8 mouse cellular contexts compared by ENCODE assay signal in the genomic region with DNA sequence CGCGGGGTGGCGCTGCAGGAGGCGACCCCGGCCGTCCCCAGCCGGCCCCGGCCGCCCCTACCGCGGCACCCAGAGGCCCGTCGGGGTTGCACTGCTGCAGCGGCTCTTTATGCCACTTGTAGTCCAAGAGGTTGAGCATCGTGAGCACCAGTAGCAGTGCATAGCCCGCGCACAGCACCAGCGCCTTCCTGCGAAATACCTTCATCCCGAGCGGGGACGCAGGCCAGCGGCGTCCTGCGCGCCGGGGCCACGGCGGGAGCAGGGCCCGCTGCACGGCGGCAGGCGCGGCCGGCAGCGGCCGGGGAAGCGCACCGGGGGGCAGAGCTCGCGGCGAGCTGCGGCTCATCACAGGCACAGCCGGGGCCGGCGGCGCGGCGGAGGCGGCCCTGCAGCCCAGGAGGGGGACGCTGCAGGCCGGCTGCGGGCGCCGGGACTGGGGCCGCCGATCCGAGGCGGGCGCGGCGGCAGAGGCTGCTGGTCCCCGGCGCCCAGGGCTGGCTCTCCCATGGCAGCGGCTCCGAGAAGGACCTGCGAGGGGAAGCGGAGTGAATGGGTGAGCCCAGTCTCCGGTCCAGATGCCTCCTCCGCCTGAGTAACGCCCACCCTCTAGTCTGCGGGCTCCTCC. TPM values are rescaled to one million over a fixed set of nuclear protein-coding genes. Genes with fewer than 3 reads are reported as not detected.
A peak's percentile ranks its signal among the peaks of the same experiment; 100 is the strongest.
DNase-seq lines count a peak whose midpoint lies in the region; ATAC-seq and TF ChIP-seq lines count a peak whose summit lies in the region.

No protein-coding gene starts in this region.

- peaks cover 24% of the 10 kb centered on the region for H3K79me2 ChIP-seq in myocyte (ENCODE audit: control insufficient read depth, insufficient read depth)

- peak overlapping the region; percentile 95 for H3ac ChIP-seq in myocyte (ENCODE audit: control insufficient read depth, insufficient read length)

- H3K9me3 ChIP-seq in forebrain, embryonic 10.5 days, result no peaks in the 10 kb centered on the region
- H3K9me3 ChIP-seq in limb, embryonic 13.5 days, result no peaks in the 10 kb centered on the region

- intact Hi-C loops in left cerebral cortex, adult 2 months (cut with DNase I), result loop anchor here (1.0 to 10.0 kb wide), 5 partner anchors 84 to 668 kb away; no protein-coding TSS in a partner anchor
- intact Hi-C loops in heart, postnatal 36 days (cut with DNase I), result loop anchor here (5.0 kb wide), 2 partner anchors 219 to 669 kb away; no protein-coding TSS in a partner anchor

- peak; percentile 21 for ATAC-seq in limb, embryonic 13.5 days (ENCODE audit: low FRiP score, low read depth)

- TF ChIP-seq CTCF in left cerebral cortex, adult 2 months (IDR thresholded peaks at IDR 0.05), result no peak

- H3K36me3 ChIP-seq in forebrain, embryonic 10.5 days (replicated peaks), result peaks cover 17% of the 10 kb centered on the region
- peaks cover 7% of the 10 kb centered on the region for H3K36me3 ChIP-seq in limb, embryonic 13.5 days
- H3K36me3 ChIP-seq in myocyte (ENCODE audit: control insufficient read depth, insufficient read depth), result peaks cover 4% of the 10 kb centered on the region

- H3K4me2 ChIP-seq in limb, embryonic 13.5 days (replicated peaks), result peak overlapping the region; percentile 98
- H3K4me2 ChIP-seq in myocyte (ENCODE audit: low read depth), result peak overlapping the region; percentile 73

- peak; percentile 43 to 46 for DNase-seq in left cerebral cortex, adult 2 months (ENCODE audit: extremely low spot score in 1 of 2, low spot score in 2 of 2)
- DNase-seq in left cerebral cortex, adult 11 months (ENCODE audit: low spot score), result no peak
- peak; percentile 54 for DNase-seq in adrenal gland, postnatal 10 days
- DNase-seq in forebrain, embryonic 10.5 days (ENCODE audit: extremely low spot score, low spot score), result no peak
- peak; percentile 24 to 39 for DNase-seq in heart, postnatal 36 days
- no peak for DNase-seq in MN1 (ENCODE audit: low spot score)

- H3K4me3 ChIP-seq in left cerebral cortex, adult 2 months, result peak overlapping the region; percentile 95
- peak overlapping the region; percentile 81 for H3K4me3 ChIP-seq in forebrain, embryonic 10.5 days
- H3K4me3 ChIP-seq in limb, embryonic 13.5 days, result peak overlapping the region; percentile 85
- peak overlapping the region; percentile 52 for H3K4me3 ChIP-seq in myocyte

- peak overlapping the region; percentile 92 for H3K9ac ChIP-seq in limb, embryonic 13.5 days

- no peak for TF ChIP-seq POLR2A in myocyte (IDR thresholded peaks at IDR 0.05; ENCODE audit: insufficient read length, low read depth)

- peaks cover 51% of the 10 kb centered on the region for H3K27me3 ChIP-seq in forebrain, embryonic 10.5 days (ENCODE audit: poor library complexity, severe bottlenecking)
- peaks cover 15% of the 10 kb centered on the region for H3K27me3 ChIP-seq in limb, embryonic 13.5 days
- H3K27me3 ChIP-seq in myocyte (ENCODE audit: control insufficient read depth, insufficient read depth, insufficient read length), result no peaks in the 10 kb centered on the region

- under 1% methylated on average over 72 of the region's 72 CpGs for WGBS in forebrain, embryonic 10.5 days
- under 1% methylated on average over 67 of the region's 72 CpGs for WGBS in limb, embryonic 13.5 days

- H3K4me1 ChIP-seq in forebrain, embryonic 10.5 days, result peaks cover 51% of the 10 kb centered on the region
- H3K4me1 ChIP-seq in limb, embryonic 13.5 days, result peaks cover 27% of the 10 kb centered on the region

- peak overlapping the region; percentile 91 for H3K27ac ChIP-seq in left cerebral cortex, adult 2 months
- peak overlapping the region; percentile 91 for H3K27ac ChIP-seq in forebrain, embryonic 10.5 days
- H3K27ac ChIP-seq in limb, embryonic 13.5 days, result peak overlapping the region; percentile 85

TF ChIP-seq in myocyte, 11 proteins besides CTCF, POLR2A, EP300 and RAD21:
- no peak for TF ChIP-seq MYOG (IDR thresholded peaks at IDR 0.05; ENCODE audit: control insufficient read depth in 1 of 3, insufficient read depth in 1 of 3, insufficient read length in 2 of 3, low read depth in 2 of 3)
- peak in 1 of 3 experiments; percentile 44 for TF ChIP-seq MYOD1 (IDR thresholded peaks at IDR 0.05; ENCODE audit: control insufficient read depth in 1 of 3, insufficient read length in 2 of 3, low read depth in 2 of 3)
- TF ChIP-seq TCF3 (IDR thresholded peaks at IDR 0.05; ENCODE audit: insufficient read length, low read depth), result no peak

RNA-seq across cellular contexts. Expression of gene Chst2, which starts 0.5 kb away (rescaled TPM):
- total RNA-seq in left cerebral cortex, adult 2 months (2021), result 10 to 100 TPM; 66.8 to 67.4 TPM
- total RNA-seq in adrenal gland, postnatal 10 days (2021), result 10 to 100 TPM; 16.2 to 18.7 TPM
- polyA plus RNA-seq in forebrain, embryonic 10.5 days (2016; fragmentation: Nextera tagmentation; extraction: Ambion mirVana), result 5.6 and 7.0 TPM in 2 replicates
- total RNA-seq in heart, postnatal 36 days (2021), result 1 to 10 TPM; 1.1 to 1.4 TPM
- 9.7 and 11.5 TPM in 2 replicates for polyA plus RNA-seq in limb, embryonic 13.5 days (2015; fragmentation: Nextera tagmentation; extraction: Ambion mirVana)
- polyA plus RNA-seq in myocyte (2012; fragmentation: generic; extraction: Trizol), result 8.4 TPM

Comparison
In these comparisons a context has a peak if more than half of its experiments do, and no peak if none do; other contexts are left out.
1. DNase-seq: peak in left cerebral cortex, adult 2 months (2 of 2), adrenal gland, postnatal 10 days (single experiment) and heart, postnatal 36 days (2 of 2); none in left cerebral cortex, adult 11 months (single experiment), forebrain, embryonic 10.5 days (single experiment) and MN1 (single experiment).
2. RNA of gene Chst2, which starts 0.5 kb away (total RNA-seq): 66.8 to 67.4 TPM in left cerebral cortex, adult 2 months and 16.2 to 18.7 TPM in adrenal gland, postnatal 10 days; 1.1 to 1.4 TPM in heart, postnatal 36 days; every median in the first group is over 4 times any median in the second.
3. Peak in every context shown above with its lines, with median percentiles within 50 percentile points of each other: H3K27ac ChIP-seq and H3K4me3 ChIP-seq.